Mouse (Mus musculus) embryonic facial prominence, embryonic 11.5 days (tissue): ENCODE results near the gene Otulinl. TPM values are rescaled to one million over a fixed set of nuclear protein-coding genes. Genes with fewer than 3 reads are reported as not detected.
"Not testable (repeated sequence)": the region's sequence is repeated elsewhere in the genome, so short reads cannot be mapped to it uniquely, and the experiment has no call there.

ENCODE experiments used
- ATAC-seq: fragments of 200-750 bp; cut with Nextera tagmentation; replicated peaks from 2 replicates; pipeline ENCODE4 v1.8.0; 2017; ENCODE audit warnings: low read depth; ENCODE audit not compliant: insufficient number of reproducible peaks, low FRiP score, low TSS enrichment
- DNase-seq: peaks from one replicate; pipeline ENCODE4 v3.0.0-alpha.2; 2015; ENCODE audit warnings: low spot score
- H3K27ac ChIP-seq: fragments of 300-500 bp; sonication (generic); replicated peaks from 2 replicates; pipeline ENCODE4 v1.5.1; 2014; ENCODE audit warnings: mild to moderate bottlenecking, low read depth, low read length, control low read depth
- H3K27me3 ChIP-seq: fragments of 300-500 bp; sonication (generic); 2 replicates; pipeline ENCODE4 v1.6.1; 2014; ENCODE audit warnings: mild to moderate bottlenecking, low read length, moderate library complexity, mixed read lengths; ENCODE audit not compliant: control insufficient read depth, insufficient read depth
- H3K36me3 ChIP-seq: fragments of 300-500 bp; sonication (generic); replicated peaks from 2 replicates; pipeline ENCODE4 v1.6.1; 2014; ENCODE audit warnings: low read depth, mild to moderate bottlenecking, low read length, moderate library complexity, mixed read lengths; ENCODE audit not compliant: control insufficient read depth, insufficient read depth
- H3K4me1 ChIP-seq: fragments of 300-500 bp; sonication (generic); 2 replicates; pipeline ENCODE4 v1.6.1; 2014; ENCODE audit warnings: low read length, mixed read lengths; ENCODE audit not compliant: control insufficient read depth, insufficient read depth
- H3K4me2 ChIP-seq: fragments of 300-500 bp; sonication (generic); 2 replicates; pipeline ENCODE4 v1.6.1; 2014; ENCODE audit warnings: low read depth, mild to moderate bottlenecking, control low read depth, low read length, moderate library complexity
- H3K4me3 ChIP-seq: fragments of 300-500 bp; sonication (generic); 2 replicates; pipeline ENCODE4 v1.5.1; 2014; ENCODE audit warnings: low read depth, low read length, control low read depth
- H3K9ac ChIP-seq: fragments of 300-500 bp; sonication (generic); replicated peaks from 2 replicates; pipeline ENCODE4 v1.6.1; 2014; ENCODE audit warnings: mild to moderate bottlenecking, control low read depth, low read length
- H3K9me3 ChIP-seq: fragments of 300-500 bp; sonication (generic); replicated peaks from 2 replicates; pipeline ENCODE4 v1.6.1; 2016; ENCODE audit warnings: mild to moderate bottlenecking, low read length, inconsistent platforms, mixed read lengths; ENCODE audit not compliant: control insufficient read depth
- WGBS: fragments of 180-500 bp; shearing (Covaris S2); extraction: QIAGEN DNeasy Blood & Tissue Kit; methylation state at CpG from one replicate; pipeline ENCODE4 v1.1.7; 2014; 5-methylcytosine and 5-hydroxymethylcytosine counted together
- polyA plus RNA-seq: library from polyadenylated mRNA; unstranded; fragments of >200 nt; fragmentation: Nextera tagmentation; extraction: Ambion mirVana; gene quantifications from 2 replicates; pipeline ENCODE4 v1.2.1, GENCODE M21; 2014

The Otulinl gene
- 14.9 and 15.5 TPM in 2 replicates for polyA plus RNA-seq

- ATAC-seq (peak; percentile 98), DNase-seq (peak; percentile 95)
- Histone ChIP-seq H3K9ac (peak within 1 kb of the TSS; percentile 69), H3K4me3 (peak within 1 kb of the TSS; percentile 64), H3K4me2 (peak within 1 kb of the TSS; percentile 90), H3K27me3 (no peaks in the 10 kb centered on the region), H3K27ac (no peak within 1 kb of the TSS), H3K9me3 (no peaks in the 10 kb centered on the region), H3K4me1 (no peaks in the 10 kb centered on the region), H3K36me3 (no peaks in the 10 kb centered on the region)
- 2% methylated on average over 57 of the region's 59 CpGs for WGBS
Measured at GRCm38 (mm10) chr15:27681419-27682187, at the start of gene Otulinl. Gene Otulinl (minus strand): TSS chr15:27681579.

- H3K27me3 ChIP-seq = no peaks in the 10 kb centered on the region
- ATAC-seq (no peak), DNase-seq (no peak)
- no peak overlapping the region for H3K4me2 ChIP-seq
- no peaks in the 10 kb centered on the region for H3K36me3 ChIP-seq
- H3K27ac ChIP-seq = no peak overlapping the region
- no peaks in the 10 kb centered on the region for H3K9me3 ChIP-seq
- no peaks in the 10 kb centered on the region for H3K4me1 ChIP-seq
- no peak overlapping the region for H3K9ac ChIP-seq
- no peak overlapping the region for H3K4me3 ChIP-seq
- 86% methylated on average over 6 of the region's 6 CpGs for WGBS
Measured at GRCm38 (mm10) chr15:27726228-27726627, 44.8 kb upstream of the Otulinl start.

GRCm38 (mm10) chr15:27724796-27725680 lies 43.7 kb upstream of the Otulinl start:
- WGBS = 73% methylated on average over 9 of the region's 9 CpGs
- Histone ChIP-seq H3K36me3 (no peaks in the 10 kb centered on the region), H3K27ac (0 out of 2 replicates have a peak overlapping the region, but pooled peaks have one; percentile 24), H3K4me1 (no peaks in the 10 kb centered on the region), H3K9me3 (no peaks in the 10 kb centered on the region), H3K4me3 (no peak overlapping the region), H3K9ac (no peak overlapping the region), H3K4me2 (no peak overlapping the region), H3K27me3 (no peaks in the 10 kb centered on the region)
- ATAC-seq = no peak
- no peak for DNase-seq

GRCm38 (mm10) chr15:27724298-27724697 lies 42.9 kb upstream of the Otulinl start:
- Histone ChIP-seq H3K36me3 (no peaks in the 10 kb centered on the region), H3K4me3 (no peak overlapping the region), H3K4me1 (no peaks in the 10 kb centered on the region), H3K9ac (no peak overlapping the region), H3K27ac (no peak overlapping the region), H3K4me2 (no peak overlapping the region), H3K9me3 (no peaks in the 10 kb centered on the region), H3K27me3 (no peaks in the 10 kb centered on the region)
- ATAC-seq (no peak), DNase-seq (no peak)
- 73% methylated on average over 6 of the region's 6 CpGs for WGBS

GRCm38 (mm10) chr15:27723746-27724145 lies 42.4 kb upstream of the Otulinl start:
- Histone ChIP-seq H3K9me3 (no peaks in the 10 kb centered on the region), H3K4me1 (no peaks in the 10 kb centered on the region), H3K27ac (no peak overlapping the region), H3K4me3 (no peak overlapping the region), H3K9ac (no peak overlapping the region), H3K27me3 (no peaks in the 10 kb centered on the region), H3K4me2 (no peak overlapping the region), H3K36me3 (no peaks in the 10 kb centered on the region)
- 62% methylated on average over 6 of the region's 6 CpGs for WGBS
- no peak for ATAC-seq
- no peak for DNase-seq

GRCm38 (mm10) chr15:27720297-27720696 lies 38.9 kb upstream of the Otulinl start:
- H3K4me1 ChIP-seq, H3K4me3 ChIP-seq, H3K9me3 ChIP-seq, DNase-seq, H3K4me2 ChIP-seq, H3K27ac ChIP-seq, H3K9ac ChIP-seq, H3K36me3 ChIP-seq, H3K27me3 ChIP-seq, ATAC-seq: not testable (repeated sequence)
- 87% methylated on average over 8 of the region's 8 CpGs for WGBS

GRCm38 (mm10) chr15:27718668-27719067 lies 37.3 kb upstream of the Otulinl start:
- ATAC-seq = no peak
- H3K4me2 ChIP-seq = no peak overlapping the region
- WGBS = 62% methylated on average over 7 of the region's 7 CpGs

GRCm38 (mm10) chr15:27715331-27715730 lies 34.0 kb upstream of the Otulinl start:
- Histone ChIP-seq H3K36me3 (no peaks in the 10 kb centered on the region), H3K4me1 (no peaks in the 10 kb centered on the region), H3K9me3 (no peaks in the 10 kb centered on the region), H3K4me3 (no peak overlapping the region), H3K27ac (no peak overlapping the region), H3K4me2 (no peak overlapping the region), H3K9ac (no peak overlapping the region), H3K27me3 (no peaks in the 10 kb centered on the region)
- ATAC-seq = no peak
- whole genome bisulfite sequencing = 30% methylated on average over 3 of the region's 3 CpGs
- peak; percentile 41 for DNase-seq

More at GRCm38 (mm10) chr15:27718668-27719067, 37.3 kb upstream of the Otulinl start:
- Histone ChIP-seq H3K27ac (no peak overlapping the region), H3K4me1 (no peaks in the 10 kb centered on the region), H3K27me3 (no peaks in the 10 kb centered on the region), H3K4me3 (no peak overlapping the region), H3K36me3 (no peaks in the 10 kb centered on the region), H3K9ac (no peak overlapping the region), H3K9me3 (no peaks in the 10 kb centered on the region)
- no peak for DNase-seq
